Mouse (Mus musculus) kidney, postnatal 36 days (tissue): ENCODE measurements around the gene Slc2a3.
"Not testable (repeated sequence)": the region's sequence is repeated elsewhere in the genome, so short reads cannot be mapped to it uniquely, and the experiment has no call there.

Experiments used
- DNase-seq, 2 experiments: peaks; one replicate each; pipeline ENCODE4 v3.0.0; 2021 to 2022; ENCODE audit warnings: mixed read lengths in 2 of 2

Gene Slc2a3

DNA sequence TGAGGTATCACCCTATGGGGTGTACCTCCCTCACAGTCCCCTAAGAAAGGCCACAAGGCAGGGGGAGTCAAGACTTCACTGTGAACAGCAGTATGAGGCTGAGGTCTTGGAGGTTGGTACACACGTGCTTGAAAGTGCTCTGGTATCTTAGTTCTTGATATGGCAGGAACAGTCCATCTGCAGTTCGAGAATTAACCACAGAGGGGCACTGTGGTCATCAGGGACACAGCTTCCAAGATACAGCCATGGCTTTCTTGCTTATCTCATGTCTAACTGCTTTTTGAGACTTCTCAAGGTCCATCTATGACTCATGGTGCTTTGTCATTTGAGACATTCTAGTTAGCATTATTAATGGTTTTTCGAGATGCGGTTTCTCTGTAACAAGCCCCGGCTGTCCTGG, 3.0 kb upstream of the Slc2a3 start:
- DNase-seq, result peak; percentile 77 to 91

GRCm38 (mm10) chr6:122801801-122802514, 518 bp upstream of the Slc2a3 start:
- peak in 1 of 2 experiments; percentile 48 for DNase-seq

- DNase-seq, result no peak
These were observed 670 bp downstream of the Slc2a3 start for GRCm38 (mm10) chr6:122800640-122801300.

GRCm38 (mm10) chr6:122795254-122795935, 6.0 kb downstream of the Slc2a3 start:
- peak in 1 of 2 experiments; percentile 18 for DNase-seq

GRCm38 (mm10) chr6:122786275-122786674, 15.2 kb downstream of the Slc2a3 start:
- DNase-seq, result peak; percentile 34 to 79

GRCm38 (mm10) chr6:122784866-122785265, 16.6 kb downstream of the Slc2a3 start:
- peak in 1 of 2 experiments; percentile 22 for DNase-seq

- no peak for DNase-seq
These were observed 19.3 kb downstream of the Slc2a3 start for GRCm38 (mm10) chr6:122782164-122782563.

GRCm38 (mm10) chr6:122781167-122781566, 20.3 kb downstream of the Slc2a3 start:
- peak in 1 of 2 experiments; percentile 9 for DNase-seq

DNA sequence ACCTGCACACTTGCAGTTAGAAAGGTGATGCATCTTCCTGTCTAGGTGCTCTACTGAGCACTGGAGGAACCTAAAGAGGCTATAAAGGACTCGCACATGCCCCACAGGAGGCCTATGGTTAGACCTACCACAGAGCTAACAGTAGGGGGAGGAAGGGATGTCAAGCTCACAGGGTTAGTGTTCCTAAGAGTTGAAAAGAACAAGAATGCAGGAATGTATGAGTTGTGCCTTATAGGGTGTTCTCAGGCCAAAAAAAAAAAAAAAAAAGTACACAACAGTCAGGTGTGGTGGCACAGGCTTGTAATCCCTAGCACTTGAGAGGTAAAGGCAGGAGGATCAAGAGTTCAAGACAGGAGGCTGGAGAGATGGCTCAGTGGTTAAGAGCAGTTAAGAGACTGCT, 21.5 kb downstream of the Slc2a3 start:
- no peak for DNase-seq

GRCm38 (mm10) chr6:122776040-122776439, 25.4 kb downstream of the Slc2a3 start:
- DNase-seq, result no peak

DNA sequence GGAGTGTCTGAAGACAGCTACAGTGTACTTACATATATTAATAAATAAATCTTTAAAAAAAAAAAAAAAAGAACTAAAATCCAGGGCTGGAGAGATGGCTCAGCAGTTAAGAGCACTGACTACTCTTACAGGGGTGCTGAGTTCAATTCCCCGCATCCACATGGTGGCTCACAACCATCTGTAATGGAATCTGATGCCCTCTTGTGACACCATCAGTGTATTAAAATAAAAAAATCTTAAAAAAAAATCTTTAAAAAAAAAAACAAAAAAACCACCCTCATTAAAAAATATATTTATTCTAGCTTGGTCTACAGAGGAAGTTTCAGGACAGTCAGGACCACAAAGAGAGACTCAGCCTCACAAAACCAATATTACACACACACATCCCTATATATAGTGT, 27.1 kb downstream of the Slc2a3 start:
- DNase-seq, result no peak

- no peak for DNase-seq
These were observed 28.7 kb downstream of the Slc2a3 start for GRCm38 (mm10) chr6:122772701-122773100.

DNA sequence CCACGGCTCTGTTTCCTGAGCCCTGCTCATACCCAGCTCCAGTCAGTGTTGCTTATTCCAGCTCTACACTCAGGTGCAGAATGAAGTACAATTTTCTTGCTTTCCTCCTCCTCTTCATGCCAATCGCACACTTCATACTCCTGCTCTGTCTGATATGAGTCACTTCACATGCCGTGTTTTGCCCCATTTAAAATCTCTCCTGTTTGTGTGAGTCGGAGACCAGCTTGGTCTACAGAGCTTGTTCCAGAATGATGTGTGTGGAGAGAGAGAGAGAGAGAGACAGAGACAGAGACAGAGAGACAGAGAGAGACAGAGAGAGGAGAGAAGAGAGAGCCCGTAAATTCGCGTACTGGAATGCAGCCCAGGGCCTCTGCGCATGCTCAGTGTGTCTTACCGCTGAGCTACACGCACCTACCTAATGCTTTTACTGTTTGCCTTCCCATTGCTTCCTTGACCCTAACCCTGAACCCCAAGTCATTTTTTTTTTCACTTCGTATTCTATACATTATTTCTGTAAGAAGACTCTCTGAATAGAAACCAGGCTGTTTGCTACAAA, 30.6 kb downstream of the Slc2a3 start:
- no peak for DNase-seq

DNA sequence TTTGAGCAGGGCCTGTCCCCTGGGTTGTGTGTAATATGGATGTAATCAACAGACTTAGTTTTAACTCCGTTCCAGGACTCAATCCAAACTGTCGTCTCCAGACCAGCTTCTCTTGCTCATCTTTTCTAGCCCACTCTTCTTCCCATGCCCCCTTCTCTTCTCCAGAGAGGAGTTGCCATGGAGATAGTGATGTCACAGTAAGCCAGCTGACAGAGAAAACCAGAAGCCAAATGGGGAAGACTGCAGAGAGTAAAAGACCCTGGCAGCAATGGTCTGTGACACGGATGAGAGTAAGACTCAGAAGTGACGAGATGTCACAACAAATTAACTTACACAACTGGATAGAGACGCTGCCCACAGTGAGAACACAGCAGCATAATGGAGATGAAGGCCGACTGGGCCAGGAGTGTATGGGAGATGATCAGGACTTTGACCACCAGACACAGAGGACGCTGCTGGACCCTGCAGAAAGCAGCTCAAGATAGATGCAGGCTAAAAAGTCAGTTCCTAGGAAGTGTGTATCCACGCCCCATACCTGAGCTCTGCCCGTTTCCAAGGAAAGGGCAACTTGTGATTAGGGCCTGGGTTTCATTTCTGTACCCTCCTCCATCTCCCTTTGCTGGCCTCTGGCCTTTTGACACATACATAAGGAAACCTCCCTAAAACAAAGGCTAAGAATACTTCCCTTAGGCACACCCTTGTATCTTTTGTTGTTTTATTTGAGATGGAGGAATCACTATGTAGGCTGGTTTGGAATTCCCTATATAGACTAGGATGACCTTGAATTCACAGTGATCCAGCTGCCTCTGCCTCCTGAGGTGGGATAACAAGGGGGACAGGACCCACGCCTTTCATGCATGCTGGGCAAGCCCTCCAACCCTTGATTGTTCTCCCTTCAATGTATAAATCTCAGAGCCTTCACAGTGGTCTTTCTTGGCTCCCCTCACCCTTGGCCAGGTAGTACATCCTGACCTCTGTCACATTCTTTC, 31.4 kb downstream of the Slc2a3 start:
- no peak for DNase-seq

DNA sequence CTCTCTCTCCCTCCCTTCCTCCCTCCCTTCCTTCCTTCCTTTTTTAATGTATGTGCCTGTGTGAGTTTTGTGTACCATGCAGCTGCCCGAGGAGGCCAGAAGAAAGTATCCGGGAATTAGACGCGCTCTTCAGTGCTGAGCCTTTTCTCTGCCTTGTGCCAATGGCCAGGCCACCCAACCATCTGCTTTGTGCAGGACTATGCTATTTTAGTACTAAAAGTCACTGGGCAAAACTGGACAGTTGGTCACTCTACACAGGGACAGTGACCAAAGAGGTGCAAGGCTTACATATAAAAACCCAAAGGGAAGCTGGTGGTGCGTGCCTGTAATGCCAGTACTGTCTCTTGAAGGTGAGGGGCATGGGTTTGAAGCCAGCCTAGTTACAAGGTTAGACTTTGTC, 33.2 kb downstream of the Slc2a3 start:
- DNase-seq, result no peak

DNA sequence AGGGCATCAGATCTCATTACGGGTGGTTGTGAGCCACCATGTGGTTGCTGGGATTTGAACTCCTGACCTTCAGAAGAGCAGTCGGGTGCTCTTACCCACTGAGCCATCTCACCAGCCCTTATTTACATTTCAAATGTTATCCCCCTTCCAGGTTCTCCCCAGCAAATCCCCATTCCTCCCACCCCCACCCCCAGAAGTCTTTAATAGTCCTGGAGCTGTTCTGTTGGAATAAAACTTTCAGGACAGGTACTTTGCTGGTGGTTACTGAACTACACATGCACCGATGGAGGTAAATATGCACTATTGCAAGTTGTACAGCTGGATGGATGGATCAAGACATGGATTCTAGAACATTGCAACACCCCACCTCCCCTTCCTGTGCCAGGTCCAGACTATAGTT, 34.4 kb downstream of the Slc2a3 start:
- not testable (repeated sequence) for DNase-seq

DNA sequence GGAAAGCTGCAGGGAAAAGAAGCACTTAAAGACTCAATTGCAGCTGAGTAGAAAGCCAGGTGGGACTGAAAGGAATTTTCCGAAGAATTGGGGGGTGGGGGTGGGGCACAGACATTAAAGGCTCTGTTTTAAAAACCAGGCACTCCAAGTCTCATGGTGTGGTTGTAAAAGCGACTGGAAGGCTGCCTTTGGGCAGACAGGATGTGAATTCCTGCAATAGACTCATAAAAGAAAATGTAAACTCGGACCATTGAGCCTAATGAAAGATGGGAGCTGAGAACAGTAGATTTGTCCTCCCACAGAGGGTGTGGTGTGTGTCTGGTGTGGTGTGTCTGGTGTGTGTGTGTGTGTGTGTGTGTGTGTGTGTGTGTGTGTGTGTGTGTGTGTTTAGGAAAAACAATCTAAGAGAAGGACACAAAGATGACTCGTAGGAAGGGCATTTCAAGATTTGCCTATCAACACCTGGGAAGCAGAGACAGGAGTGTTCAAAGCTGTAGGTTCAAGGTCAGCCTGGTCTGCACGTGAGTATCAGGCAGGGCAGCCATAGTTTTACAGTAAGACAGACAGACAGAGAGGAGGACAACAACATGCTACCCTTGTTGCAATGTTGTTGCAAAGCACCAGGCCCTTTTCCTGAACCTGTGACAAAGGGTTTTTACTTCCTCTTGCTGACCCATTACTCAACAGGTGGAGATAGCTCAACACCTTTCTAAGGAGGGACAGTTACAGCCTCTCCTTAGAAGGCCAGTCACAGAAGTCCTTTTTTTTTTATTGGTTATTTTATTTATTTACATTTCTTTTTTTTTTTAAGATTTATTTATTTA, 35.1 kb downstream of the Slc2a3 start:
- no peak for DNase-seq

DNA sequence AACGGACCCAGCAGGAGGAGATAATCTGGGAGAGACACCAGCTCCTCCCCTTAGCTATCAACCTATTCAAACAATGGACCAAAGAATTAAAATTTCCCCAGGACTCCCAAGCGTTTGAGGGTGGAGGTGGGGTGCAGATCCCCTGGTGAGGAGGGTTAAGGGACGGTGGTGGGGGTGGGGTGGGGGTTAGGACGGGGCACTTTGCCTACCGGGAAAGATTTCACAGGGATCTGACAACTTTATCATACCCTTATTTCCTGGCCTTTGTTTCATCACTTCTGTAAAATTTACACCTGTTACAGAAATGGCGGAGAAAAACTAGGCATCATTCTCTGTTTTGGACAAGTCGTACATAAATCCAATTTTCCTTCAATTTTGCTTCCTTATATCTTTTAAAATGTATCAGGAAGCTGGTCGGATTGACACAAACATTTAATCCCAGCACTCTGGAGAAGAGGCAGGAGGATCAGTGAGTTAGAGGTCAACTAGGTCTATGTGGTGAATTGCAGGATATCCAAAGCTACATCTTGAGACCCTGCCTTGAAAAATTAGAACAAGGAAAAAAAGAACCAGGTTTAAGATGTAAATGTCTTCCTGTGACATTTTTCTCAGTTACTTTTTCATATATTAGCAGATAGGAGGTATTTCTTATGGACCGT, 36.0 kb downstream of the Slc2a3 start:
- DNase-seq, result no peak

- DNase-seq, result peak in 1 of 2 experiments; percentile 48
These were observed 36.8 kb downstream of the Slc2a3 start for GRCm38 (mm10) chr6:122764446-122765297.
